Mouse (Mus musculus): ENCODE data around the gene Fgf4.
"Not testable (repeated sequence)": the region's sequence is repeated elsewhere in the genome, so short reads cannot be mapped to it uniquely, and the experiment has no call there.

Gene Fgf4

DNA sequence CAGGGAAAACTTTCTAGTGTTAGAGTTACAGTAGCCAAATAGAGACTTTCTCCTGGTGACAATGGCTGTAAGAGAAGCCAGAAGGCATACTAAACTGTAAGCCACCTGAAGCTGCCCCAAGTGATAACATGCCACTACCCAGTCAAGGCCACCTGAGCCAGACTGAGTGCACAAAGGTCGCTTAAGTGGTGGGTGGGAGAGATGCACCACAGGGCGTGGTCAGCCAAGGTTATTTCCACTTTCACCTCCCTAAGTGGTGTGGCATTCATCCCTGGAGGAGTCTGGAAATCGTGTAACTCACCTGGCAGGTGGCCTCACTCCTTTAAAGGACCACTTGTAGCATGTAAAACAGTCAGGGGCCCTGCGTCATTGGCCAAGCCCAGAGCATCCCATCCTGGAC is 20.0 kb downstream of the Fgf4 start:
- no peak for DNase-seq (ENCODE audit: low read depth)

DNA sequence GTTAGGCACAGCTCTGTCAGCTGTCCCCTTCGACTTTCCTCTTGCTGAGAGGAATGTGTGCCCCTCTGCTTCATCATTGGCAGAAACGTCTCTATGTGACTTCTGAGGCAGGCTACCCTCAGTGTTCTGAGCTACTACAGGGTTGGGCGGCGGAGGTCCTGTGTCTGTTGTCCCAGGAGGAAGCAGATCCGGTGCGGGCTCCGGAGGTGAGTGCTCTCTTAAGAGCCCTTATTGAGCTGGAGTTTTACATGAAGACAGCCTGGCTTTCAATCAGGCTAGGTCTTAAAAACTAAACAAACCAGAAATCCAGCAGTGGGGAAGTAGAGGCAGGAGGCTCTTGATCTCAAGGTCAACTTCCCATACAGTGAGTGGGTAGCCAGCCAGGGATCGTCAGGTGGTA is 20.4 kb downstream of the Fgf4 start:
- no peak for DNase-seq (ENCODE audit: low read depth)

DNA sequence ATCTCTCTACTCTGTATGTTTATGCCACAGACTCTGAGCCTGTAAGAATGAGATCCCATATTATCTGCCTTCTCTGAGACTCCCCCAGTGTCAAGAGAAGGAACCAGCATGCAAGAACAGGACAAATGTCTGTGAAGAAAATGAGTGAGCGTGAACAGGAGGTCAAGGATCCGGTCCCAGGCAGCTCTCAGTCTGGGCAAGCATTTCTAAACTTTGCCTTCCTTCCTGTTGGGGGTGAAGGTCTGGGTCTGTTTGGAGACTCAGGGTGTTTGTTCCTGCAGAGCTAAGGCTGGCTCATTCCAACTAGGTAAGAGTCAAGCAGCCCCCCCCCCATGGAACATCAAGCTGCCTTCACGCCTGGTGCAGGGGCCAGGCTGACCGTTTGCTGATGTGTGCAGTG is 25.3 kb downstream of the Fgf4 start:
- DNase-seq (ENCODE audit: low read depth): no peak

DNA sequence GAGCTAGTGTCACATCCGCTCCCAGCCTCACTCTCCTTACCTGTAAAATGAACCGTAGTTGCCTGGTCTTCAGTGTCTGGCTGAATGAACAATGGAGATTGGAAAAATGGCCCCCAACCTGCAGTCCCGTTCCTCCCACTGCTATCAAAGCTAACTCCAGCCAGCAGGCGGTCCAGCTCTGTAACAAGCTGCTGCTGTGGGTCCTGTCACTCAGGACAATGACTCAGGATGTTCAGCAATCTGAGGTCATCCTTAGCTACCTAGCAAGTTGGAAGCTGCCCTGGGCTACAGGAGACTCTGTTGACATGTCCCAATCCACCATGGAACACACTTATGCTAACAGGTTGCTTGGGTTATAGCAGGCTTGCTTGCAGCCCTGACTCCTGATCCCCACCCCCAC is 26.0 kb downstream of the Fgf4 start:
- DNase-seq (ENCODE audit: low read depth): no peak

DNA sequence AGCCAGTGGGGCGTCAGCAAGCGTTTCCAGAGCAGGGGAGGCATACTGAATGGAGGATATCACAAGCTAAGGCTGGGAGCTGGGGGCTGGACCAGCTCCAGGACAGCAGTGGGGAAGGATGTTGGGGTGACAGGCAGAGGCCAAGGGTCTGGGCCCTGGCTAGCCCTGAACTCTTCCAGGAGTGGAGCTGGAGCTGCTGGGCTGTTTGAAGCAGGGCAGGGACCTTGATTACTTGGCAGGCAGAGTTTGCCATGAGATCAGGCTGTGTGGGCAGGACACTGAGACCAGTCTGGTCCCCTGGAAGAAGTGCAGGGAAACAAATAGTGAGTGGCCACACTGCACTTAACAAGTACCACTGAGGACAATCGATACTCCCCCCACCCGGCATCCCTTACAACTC is 27.1 kb downstream of the Fgf4 start:
- DNase-seq (ENCODE audit: low read depth): no peak

DNA sequence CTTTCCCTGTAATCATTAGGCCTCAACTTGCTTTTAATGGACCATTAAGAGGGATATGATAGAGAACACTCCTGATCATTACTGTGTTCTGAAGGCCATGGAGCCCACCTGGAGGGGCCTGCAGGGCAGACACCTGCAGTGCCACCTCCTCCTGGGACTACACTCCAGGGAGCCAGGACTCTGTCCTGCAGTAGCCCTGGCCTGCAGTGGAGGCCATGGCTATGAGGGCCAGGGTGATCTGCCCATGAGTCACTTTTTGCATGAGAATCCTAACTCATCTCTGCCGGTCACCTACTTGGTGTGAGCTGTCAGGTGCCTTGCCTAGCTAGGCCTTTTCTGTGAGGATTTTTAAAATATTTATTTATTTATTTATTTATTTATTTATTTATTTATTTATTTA is 31.2 kb downstream of the Fgf4 start:
- no peak for DNase-seq (ENCODE audit: low read depth)

DNA sequence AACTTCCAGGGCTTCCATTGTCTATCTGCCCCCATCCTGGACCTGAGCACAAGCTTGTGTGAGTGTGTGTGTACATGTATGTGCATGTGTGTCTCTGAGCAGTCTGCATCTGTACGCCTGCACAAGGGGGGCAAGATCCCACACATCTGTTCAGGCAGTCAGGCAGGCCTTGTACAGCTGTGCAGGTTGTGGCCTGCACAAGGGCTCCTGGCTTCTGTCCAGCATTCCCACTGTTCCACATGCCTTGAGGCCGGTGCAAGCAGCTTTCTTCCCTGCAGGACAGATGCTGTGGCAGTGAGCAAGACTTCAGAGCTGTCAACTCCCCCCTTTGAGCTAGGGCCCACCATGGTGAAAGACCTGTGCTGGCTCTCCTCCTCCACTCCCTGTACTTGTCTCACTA is 35.9 kb downstream of the Fgf4 start:
- no peak for DNase-seq (ENCODE audit: low read depth)

DNA sequence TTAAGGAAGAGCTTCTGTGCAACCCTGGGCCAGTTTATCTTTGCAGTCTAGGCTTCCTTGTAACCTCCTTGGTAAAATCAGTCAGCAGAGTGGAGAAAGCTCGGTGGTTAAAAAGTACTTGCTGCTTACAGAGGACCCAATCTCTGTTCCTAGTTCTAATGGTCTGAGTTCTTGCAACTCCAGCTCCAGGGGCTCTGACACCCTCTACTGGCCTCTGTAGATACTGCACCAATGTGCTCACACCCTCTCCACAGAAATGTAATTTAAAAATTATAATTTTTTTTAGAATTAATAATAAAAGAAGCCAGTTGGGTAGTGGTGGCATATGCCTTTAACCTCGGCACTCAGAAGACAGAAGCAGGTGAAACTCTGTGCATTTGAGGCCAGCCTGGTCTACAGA is 40.5 kb downstream of the Fgf4 start:
- no peak for DNase-seq (ENCODE audit: low read depth)

DNA sequence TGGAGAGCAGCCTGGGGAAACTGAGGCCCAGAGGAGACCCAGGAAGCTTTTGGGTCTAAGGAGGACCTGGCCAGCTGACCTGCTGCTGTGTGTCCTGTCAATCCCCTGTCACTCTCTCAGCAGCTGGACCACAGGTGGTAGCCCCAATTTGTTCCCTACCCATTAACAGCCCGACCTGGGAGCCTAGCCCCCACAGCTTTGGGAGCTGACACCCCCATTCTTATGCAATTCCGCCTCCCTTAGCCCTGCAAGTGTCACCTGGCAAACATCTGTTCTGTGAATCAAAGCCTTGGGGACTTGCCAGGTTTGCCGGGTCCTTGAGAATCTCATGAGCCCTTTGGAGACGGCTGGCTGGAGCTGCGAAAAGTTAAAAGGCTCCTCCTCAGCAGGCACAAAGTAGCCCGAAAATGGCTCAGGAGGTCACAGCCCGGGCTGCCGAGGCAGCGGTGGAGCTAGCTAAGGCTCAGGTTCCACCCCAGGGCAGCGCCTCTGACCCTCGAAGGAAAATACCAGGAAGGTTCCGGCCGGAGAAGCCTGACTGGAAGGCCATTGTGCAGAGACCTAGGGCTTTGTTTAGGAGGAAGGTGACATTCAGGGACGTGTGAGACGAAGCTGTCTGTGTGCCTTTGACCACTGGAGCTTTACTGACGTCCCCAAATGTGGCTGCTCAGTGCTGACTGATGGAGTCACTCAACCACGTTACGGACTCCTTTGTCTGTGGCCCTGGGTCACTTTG is 41.6 kb downstream of the Fgf4 start:
- DNase-seq (ENCODE audit: low read depth): no peak

DNA sequence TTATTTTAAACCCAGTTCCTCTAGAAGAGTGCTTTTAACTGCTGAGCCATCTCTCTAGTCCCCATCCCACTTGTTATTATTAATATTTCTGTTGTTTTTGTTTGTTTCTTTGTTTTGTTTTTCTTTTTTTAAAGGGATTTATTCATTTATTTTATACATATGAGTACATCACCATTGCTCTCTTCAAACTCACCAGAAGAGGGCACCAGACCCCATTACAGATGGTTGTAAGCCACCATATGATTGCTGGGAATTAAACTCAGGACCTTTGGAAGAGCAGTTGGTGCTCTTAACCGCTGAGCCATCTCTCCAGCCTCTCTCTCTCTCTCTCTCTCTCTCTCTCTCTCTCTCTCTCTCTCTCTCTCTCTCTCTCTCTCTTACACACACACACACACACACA is 43.5 kb downstream of the Fgf4 start:
- not testable (repeated sequence) for DNase-seq (ENCODE audit: low read depth)

DNA sequence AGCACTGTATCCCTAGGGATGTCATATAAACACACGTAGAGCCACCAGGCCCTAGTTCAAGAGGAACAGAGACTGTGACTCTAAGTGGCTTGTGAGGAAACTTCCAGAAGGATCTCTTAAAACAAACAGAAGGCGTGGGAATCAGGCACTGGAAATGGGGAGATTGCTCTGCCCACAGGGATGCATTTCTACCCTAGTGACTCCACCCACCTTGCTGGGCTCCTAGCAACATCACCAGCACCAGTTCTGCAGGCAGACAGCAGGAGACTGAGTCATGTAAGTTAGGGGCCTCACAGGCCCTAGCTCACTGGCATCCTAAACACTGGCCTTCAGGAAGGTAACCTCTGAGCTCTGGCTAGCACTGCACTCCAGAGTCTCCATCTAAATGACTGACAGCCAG is 44.7 kb downstream of the Fgf4 start:
- DNase-seq (ENCODE audit: low read depth): no peak

DNA sequence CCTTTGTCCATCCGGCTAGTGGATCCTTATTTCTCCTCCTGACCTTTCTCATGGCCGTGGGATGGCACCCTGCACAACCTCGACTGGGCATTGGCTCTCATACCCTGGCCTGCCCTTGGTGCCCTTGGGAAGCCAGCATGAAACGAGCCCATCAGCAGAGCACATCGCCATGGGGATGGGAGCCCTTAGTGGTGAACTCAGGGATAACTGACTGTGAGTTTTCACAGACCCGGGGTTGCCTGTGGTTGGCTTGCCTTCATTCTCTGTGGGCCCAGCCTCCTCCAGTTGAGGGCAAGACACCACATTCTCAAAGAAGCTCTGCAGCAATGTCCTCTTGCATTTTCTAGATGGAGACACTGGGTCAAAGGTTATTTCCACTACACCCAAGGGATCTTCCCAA is 45.2 kb downstream of the Fgf4 start:
- no peak for DNase-seq (ENCODE audit: low read depth)

DNA sequence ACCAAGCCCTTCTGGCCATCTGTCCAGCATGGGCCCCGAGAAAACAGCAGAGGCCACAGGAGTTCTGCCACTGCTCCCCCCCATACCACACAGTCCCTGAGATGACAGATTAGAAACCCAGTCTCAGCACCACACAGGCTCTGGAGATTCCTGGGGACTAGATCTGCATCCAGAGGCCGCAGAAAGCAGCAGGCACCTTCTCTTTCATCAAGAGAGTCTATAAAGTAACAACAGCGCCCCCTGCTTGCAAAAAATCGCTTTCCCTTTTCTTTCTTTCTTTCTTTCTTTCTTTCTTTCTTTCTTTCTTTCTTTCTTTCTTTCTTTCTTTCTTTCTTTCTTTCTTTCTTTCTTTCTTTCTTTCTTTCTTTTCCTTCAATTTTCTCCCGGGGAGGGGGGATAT is 47.0 kb downstream of the Fgf4 start:
- DNase-seq (ENCODE audit: low read depth): no peak

DNA sequence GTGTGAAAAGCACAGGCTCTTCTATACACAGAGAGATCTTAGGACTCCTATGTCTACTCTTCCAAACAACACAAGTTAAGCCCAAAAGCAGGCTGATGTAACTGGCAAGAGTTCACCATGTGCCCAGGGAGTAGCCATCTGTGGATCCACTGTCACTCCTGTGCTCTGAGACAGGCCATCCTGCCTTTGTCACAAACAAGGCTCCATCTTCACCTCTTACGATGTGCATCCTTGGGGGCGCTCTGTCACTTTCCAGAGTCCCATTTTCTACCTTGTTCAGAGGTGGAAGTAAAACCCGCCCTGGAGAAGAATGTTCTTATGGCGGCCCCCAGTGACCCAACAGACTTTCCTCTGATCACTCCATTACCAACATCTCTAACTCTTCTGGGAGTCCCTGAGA is 47.5 kb downstream of the Fgf4 start:
- no peak for DNase-seq (ENCODE audit: low read depth)

DNA sequence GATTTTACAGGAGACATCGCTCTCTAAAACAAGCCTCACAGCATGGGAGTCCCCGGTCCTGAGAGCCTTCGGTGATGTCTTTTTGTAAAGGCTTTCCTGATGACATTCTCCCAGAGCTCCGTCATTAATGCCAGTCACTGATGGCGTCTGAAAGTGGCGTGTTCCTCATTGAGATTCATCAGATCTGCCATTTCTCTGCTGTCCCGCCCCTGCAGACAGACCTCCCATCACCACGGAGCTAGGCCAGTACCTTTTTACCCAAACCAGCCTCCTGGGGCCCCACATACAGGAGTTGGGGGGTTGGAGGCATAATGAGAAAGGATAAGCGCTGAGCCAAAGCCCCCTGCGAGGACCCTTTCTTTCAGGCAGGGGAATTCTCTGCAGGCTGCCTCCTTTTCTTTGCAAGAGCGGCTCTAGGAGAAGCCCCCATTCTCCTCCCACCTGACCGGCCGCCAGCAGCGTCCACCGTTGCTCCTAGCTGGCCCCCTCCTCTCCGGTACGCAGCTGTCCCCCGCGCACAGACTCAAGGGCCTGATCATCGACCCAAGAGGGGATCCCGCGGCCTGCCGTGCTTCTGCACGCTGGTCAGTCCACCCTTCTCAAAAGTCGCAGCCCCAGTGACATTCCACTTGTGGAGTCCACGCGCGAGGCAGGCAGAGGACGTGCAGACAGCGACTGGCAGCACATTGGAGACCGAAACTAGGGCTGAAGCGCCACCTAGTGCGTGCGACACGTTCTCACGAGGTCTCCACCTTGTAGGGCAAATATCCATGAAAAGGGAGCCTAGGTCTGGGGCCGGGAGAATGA is 48.3 kb downstream of the Fgf4 start:
- peak; percentile 54 for DNase-seq (ENCODE audit: low read depth)

DNA sequence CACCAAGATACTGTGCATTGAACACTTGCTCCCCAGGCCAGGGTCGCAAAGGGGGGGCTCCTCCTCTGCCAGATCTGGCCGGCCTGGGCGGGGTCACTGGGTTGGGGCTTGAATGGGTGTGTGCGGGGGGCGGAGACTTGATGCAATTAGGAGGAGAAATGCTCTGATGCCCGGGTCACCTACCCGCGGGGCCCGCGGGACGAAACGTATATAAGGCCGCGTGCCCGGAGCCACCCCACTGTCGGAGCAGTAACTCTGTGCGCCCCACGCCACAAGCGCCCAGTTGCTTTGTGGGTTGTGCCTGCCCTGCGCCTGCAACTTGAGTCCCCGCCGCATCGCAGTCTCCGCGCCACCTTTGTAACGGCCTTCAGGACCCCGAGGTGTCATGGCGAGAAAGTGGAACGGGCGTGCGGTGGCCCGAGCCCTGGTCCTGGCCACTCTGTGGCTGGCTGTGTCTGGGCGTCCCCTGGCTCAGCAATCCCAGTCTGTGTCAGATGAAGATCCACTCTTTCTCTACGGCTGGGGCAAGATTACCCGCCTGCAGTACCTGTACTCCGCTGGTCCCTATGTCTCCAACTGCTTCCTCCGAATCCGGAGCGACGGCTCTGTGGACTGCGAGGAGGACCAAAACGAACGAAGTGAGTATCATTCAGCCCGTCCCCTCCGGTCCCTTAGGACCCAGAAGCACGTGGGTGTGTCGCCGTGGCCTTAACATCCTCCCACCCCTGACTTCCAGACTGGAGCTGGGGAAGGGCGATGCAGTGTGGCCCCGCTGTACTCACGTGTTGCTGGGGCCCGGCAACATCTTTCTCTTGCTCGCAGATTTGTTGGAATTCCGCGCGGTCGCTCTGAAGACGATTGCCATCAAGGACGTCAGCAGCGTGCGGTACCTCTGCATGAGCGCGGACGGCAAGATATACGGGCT is 49.4 kb downstream of the Fgf4 start, which contains the start of gene Fgf15:
Gene Fgf15, plus strand, starts transcription at position 238 of the 925 bp plus-strand sequence.
- DNase-seq (ENCODE audit: low read depth): no peak

DNA sequence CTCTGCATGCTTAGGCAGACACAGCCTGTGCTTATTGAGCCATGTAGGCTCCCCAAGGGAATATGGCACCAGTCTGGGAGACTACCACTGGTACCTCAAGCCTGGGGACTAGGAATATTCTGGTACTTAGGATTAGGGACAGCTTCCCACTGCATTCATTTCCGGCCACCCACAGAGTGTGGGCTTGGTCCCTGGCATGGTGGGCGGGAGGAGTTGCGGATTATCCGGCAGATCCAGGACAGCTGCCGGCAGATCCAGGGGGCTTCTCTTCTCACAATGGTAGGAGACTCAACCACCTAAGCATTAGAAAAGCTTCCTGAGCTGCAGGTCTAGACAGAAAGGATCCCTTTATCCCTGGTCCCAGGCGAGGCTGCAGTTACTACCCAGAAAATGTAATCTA is 51.3 kb downstream of the Fgf4 start:
- no peak for DNase-seq (ENCODE audit: low read depth)

DNA sequence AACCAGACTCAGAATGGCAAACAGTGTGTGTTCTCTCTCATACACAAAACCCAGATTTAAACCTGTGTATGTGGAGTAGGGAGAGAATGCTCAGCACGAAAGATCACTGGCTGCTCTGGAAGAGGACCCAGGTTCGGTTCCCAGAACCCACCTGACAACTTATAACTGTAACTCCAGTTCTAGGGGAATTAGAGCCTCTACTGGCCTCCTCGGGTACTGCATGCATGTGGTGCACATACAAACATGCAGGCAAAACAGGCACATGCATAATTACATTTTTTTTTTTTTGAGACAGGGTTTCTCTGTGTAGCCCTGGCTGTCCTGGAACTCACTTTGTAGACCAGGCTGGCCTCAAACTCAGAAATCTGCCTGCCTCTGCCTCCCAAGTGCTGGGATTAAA is 58.3 kb downstream of the Fgf4 start:
- not testable (repeated sequence) for DNase-seq (ENCODE audit: low read depth)

DNA sequence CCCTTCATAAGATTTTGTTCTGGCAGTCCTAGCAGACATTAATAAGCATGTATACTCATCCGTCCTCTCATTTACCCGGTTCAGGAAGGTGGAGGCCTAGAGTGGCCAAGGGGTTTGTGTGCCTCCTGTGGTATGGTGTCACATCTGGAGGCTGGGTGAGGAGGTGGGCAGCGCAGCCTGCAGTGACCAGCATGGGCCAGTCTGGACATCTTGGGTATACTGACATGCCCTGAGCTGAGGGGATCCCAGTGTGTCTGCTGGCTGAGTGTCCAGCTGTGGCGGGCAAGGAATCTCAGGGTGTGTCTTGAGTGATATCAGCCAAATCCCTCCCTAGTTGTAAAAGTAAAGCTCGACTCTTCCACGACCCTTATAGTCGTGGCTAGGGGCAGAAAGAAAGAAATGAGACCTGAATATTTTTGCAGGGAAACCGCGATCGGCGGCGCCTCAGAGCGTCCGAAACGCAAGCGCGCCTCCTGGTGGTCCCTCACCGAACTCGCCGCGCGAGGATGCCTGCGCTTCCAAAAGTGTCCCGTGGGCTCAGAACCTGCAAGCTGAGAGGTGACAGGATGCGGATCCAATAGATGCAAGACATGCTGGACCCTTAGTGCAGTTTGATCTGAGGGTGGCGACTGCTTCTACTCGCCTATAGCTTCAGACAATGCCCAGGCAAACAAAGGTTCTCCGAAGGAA is 59.7 kb downstream of the Fgf4 start:
- peak; percentile 48 for DNase-seq (ENCODE audit: low read depth)

DNA sequence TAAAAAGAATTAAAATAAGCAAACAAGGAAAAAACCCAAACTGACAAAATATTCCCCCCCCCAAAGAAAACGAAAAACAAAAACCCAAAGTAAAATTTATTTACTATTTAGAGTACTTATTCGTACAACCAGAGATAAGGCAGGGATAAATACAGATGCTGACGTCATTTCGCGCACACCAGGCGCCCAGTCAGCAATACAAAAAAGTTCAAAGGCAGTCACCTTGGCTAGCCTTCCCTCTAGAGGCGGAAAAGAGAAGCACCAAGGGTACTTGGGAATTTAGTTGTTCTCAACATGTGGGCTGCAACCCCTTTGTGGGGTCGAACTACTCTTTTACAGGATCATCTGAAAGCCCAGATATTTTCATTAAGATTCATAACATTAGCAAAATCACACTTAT is 60.6 kb downstream of the Fgf4 start:
- peak; percentile 53 for DNase-seq (ENCODE audit: low read depth)

DNA sequence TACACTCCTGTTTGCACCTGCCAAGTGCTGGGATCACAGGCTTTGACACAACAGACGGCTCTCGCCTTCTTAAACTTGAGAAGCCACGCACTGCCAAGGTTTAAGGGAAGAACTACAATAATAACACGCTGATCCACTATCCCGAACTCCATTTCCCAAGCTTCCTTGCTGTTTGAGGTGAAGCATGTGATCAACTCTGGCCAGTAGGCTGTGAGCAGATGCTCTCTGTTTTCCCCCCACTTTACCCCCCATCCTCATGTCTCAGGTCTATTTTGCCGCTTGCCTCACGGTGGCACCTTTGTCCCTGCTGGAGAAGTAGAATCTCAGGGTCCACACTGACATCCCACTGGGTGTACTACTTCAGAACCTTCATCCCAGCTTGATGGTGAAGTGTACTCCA is 61.5 kb downstream of the Fgf4 start:
- no peak for DNase-seq (ENCODE audit: low read depth)

DNA sequence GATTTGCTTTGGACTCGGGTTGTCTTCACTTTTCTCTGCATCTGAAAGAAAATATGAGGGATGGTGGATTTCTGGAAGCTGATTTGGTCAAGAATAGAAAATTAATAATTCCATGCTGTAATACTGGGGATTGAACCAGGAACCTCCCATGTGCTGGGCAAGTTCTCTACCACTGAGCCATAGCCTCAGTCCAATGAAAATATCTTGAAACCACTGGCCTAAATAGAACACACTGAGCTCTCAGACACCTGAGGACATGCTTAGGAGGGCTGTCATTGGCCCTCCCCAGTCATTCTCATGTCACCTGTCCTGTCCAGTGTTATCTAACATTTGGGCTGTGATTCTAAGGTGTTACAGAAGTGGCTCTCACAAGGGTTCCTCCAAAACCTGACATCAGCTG is 64.0 kb downstream of the Fgf4 start:
- no peak for DNase-seq (ENCODE audit: low read depth)

All from c-Kit-positive CD71-positive TER-119-negative erythroid progenitor cells, embryonic 14.5 days (primary cell).